Mouse (Mus musculus) frontal cortex, adult (tissue): ENCODE data around the gene Ubap1l.

ENCODE experiments used
- ATAC-seq: cut with Nextera tagmentation; 2 replicates; pipeline ENCODE4 v1.9.2; 2017; ENCODE audit warnings: mild to moderate bottlenecking, moderate library complexity, mixed read lengths; ENCODE audit not compliant: low TSS enrichment

Gene Ubap1l

GRCm38 (mm10) chr9:65410378-65410777 lies 49.5 kb downstream of the Ubap1l start:
- ATAC-seq, result no peak

GRCm38 (mm10) chr9:65411326-65411725 lies 50.5 kb downstream of the Ubap1l start:
- peak; percentile 23; the same call in 1 of the 2 replicates for ATAC-seq

GRCm38 (mm10) chr9:65417738-65418137 lies 56.9 kb downstream of the Ubap1l start:
- ATAC-seq, result no peak; the same call in 1 of the 2 replicates

- ATAC-seq, result no peak
These were observed 58.8 kb downstream of the Ubap1l start for GRCm38 (mm10) chr9:65419633-65420032.

GRCm38 (mm10) chr9:65422760-65423501 lies 62.1 kb downstream of the Ubap1l start, which contains the start of gene Slc51b:
Gene Slc51b, minus strand, starts transcription at chr9:65422955.
- ATAC-seq, result no peak

GRCm38 (mm10) chr9:65424393-65424792 lies 63.6 kb downstream of the Ubap1l start:
- no peak for ATAC-seq

GRCm38 (mm10) chr9:65427511-65427910 lies 66.7 kb downstream of the Ubap1l start:
- no peak for ATAC-seq

GRCm38 (mm10) chr9:65428003-65428402 lies 67.2 kb downstream of the Ubap1l start:
- ATAC-seq, result no peak
